Mouse (Mus musculus) kidney, adult 2 months (tissue): ENCODE results near the gene Ccdc3.

Experiments
- CTCF ChIP-seq: fragments of 200-500 bp; conservative IDR thresholded peaks from 2 replicates; pipeline ENCODE4 v1.5.1; 2011; ENCODE audit warnings: low read depth, mild to moderate bottlenecking, control low read depth, low read length, moderate library complexity, mixed read lengths; ENCODE audit not compliant: insufficient read depth, insufficient read length
- POLR2A ChIP-seq: fragments of 200-500 bp; IDR thresholded peaks from one replicate; pipeline ENCODE4 v1.6.1; 2011; ENCODE audit warnings: low read depth, low read length, control low read depth

DNA sequence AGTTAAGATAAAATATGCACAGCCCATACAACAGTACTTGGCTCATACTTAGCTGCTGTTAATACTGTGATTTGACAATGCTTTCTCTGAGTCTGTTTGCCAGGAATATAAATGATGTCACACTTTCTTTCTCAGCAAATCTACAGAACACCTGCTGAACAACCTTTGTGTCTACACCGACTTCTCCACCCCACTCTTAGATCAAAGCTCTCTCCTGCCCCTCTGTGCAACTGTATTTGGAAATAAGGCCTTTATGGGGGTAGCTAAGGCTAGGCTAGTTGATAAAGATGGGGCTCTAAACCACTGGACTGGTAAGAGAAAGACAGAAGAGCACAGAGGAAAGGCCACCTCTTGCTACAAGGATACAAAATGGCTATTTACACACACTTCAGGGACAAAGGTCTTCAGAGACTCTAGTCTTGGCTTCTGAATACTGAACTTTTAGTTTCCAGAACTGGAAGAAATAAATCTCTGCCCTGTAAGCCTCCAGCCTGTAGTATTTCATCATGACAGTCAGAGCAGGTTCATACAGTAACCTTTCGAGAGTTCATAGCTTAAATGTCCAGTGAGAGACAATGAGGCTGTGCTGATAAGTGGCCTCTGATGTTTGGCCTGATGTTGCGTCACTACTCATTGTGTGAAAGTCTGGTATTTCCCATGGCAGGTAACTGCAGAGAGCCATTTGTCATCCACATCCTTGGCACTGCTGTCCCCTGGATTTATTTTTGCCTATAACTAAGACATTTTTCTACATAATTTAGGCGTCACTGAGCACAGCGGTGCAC is 2.4 kb upstream of the Ccdc3 start:
- no peak for TF ChIP-seq CTCF
- TF ChIP-seq POLR2A, result no peak
